Mouse (Mus musculus): ENCODE measurements at regions not wholly inside any gene's neighbourhood (a gene's known extent, or its start where the extent isn't known, plus 50 kb on each side); places are given as distances from the start of the nearest gene placed in this dataset.

GRCm38 (mm10) chr1:157957506-157957905 is 398.6 kb downstream of the Brinp2 start:
- no peak for DNase-seq (ENCODE audit: low read depth, low spot score)

GRCm38 (mm10) chr1:157964461-157964860 is 391.7 kb downstream of the Brinp2 start:
- DNase-seq (ENCODE audit: low read depth, low spot score), result no peak

- no peak for DNase-seq (ENCODE audit: low read depth, low spot score)
Observed at GRCm38 (mm10) chr1:157969635-157970111, 386.5 kb downstream of the Brinp2 start.

DNA sequence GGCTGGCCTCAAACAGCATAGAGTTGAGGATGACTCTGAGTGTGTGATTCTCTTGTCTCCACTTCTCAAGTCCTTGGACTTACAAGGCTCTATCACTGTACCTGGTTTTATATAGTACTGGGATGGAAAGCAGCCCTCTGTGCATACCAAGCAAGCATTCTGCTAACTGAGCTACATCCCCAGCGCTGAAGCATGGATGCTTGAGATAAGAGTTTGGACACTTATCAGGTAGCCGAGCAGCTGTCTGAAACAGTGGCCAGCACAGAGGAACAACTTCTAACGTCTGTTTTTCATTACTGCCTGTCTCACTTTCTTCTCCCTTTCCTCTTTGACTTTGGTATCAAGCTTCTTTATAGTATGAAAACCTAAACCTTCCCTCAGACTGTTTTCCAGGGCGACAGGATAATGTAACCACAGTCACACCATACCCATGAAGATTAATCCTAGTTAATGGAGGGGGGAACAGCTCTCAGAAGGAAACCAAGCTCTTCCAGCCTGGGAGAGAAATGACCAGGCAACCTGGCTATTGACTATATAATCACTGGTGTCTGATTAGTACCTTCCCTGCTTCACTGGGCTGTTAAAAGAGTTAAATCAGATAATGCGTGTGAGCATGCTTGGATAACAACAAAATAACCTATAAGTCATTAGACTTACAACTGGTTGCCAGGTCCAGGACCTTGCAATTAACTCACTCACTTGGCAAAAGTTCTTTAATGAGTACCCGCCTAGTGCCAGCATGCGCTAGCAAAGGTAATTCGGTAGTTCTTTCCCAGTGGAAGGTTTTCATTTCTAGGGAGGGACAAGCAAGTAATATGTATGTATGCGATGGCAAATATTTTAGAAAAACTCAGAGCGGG is 382.5 kb downstream of the Brinp2 start:
- DNase-seq (ENCODE audit: low read depth, low spot score), result no peak

DNA sequence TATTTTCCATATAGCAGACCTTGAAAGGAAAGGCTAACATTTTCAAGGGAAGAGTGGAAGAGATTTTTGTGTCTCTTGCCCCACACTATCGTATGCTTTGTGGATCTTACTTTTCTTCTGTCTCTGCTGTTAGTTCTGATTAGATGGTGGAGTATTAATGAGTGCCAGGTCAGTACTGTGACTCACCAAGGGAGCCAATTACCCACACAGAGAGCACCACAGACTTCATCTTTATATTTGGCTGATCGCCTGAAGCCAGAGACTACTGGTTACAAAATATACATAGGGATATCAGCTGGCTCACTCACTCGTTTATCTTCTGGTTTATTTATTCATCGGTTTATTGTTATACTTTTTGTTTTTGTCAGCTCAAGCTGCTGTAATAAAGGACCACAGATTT is 381.5 kb downstream of the Brinp2 start:
- DNase-seq (ENCODE audit: low read depth, low spot score), result no peak

DNA sequence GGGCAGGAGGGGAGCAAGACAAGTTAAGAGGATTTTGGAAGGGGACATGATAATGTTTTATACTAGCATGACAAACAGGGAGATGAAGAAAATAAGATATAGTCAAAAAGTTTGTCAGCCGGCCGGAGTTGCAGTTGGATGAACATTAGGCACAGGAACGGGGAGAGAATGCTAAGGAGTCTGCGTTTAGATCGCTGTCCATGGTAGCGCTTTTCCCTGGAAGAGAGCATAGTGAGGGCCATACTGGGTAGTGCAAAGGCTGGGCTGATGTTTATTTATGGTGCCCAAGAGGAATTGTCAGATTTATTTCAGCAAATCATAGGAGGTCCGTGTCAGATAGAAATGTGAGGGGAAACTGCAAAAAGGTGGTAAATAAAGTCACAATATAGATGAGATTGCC is 337.0 kb downstream of the Brinp2 start:
- DNase-seq (ENCODE audit: low read depth, low spot score), result no peak

DNA sequence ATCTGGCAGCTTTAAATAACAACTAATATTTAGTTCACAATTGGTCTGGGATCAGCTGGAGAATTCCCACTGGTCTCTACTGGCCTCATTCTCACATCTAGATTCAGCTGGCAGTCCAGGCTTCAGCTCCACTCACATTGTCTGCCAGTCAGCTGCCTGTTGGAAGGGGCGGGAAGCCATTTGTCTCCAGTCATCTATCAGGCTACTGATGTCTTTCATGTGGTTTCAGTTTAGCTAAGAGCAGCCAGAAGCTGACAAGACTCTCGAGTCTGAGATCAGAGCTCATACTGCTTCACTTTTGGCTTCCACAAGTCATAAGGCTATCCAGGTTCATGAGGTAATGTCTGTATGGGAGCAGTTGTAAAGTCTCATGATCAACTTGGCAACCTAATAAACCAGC is 316.4 kb downstream of the Brinp2 start:
- DNase-seq (ENCODE audit: low read depth, low spot score), result peak; percentile 24

- no peak for DNase-seq (ENCODE audit: low read depth, low spot score)
Observed at GRCm38 (mm10) chr1:158040334-158040733, 315.8 kb downstream of the Brinp2 start.

- DNase-seq (ENCODE audit: low read depth, low spot score), result no peak
Observed at GRCm38 (mm10) chr1:158052644-158053043, 303.5 kb downstream of the Brinp2 start.

DNA sequence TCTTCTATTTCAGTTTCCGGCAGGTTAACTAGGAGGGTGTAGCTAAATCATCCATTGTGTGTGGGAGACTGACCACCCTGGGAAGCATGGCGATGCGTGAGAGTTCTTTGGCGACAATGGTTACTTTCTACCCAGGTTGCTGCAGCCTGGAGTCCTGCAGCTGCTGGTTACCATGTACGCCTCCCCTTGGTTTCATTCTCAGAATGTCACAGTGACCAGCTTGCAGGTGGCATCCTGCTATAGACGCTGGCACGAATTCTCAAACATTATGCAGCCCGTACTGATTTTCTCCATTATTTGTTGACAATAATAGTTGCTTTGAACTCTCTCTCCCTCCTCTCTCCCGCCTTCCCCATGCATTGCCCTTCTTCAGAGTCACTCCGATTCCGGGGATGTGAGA is 301.2 kb downstream of the Brinp2 start:
- no peak for DNase-seq (ENCODE audit: low read depth, low spot score)

GRCm38 (mm10) chr1:158056994-158057630 is 299.0 kb downstream of the Brinp2 start:
- DNase-seq (ENCODE audit: low read depth, low spot score), result no peak

DNA sequence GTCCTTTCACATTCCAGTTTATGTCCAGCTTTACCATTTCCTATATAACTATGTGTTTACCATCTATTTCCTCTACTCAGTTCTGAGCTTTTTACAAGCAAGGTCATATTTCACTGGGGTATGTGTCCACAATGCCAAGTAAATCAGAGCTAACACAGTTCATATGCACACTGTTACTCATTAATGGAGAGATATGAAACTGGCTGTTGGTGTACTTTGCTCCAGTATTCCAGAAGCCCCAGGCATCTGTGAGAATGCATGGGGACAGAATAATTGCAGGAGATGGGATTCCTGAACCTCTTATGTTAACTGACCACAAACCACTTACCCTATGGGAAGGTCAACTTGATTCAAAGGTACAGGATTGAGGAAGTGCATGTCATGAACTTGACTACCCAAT is 298.3 kb downstream of the Brinp2 start:
- DNase-seq (ENCODE audit: low read depth, low spot score), result no peak

GRCm38 (mm10) chr1:158061995-158062394 is 294.1 kb downstream of the Brinp2 start:
- no peak for DNase-seq (ENCODE audit: low read depth, low spot score)

DNA sequence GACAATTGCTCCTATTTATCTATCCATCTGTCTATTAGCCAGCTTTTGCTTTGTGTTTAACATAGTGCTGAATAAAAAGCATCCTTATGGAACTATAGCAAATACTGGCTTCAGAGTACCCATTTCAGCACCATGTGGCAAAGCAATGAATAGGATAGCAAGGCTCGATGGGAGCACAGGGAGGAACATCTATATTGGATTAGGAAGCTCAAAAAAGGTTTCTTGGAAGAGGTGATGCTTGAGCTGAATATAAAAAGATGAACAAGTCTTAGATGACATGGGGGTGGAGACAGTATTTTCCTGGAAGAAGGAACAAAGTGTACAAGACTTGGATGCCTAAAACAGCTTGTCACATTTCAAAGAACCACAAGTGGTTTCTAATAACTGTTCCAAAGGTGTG is 273.9 kb downstream of the Brinp2 start:
- no peak for DNase-seq (ENCODE audit: low read depth, low spot score)

DNA sequence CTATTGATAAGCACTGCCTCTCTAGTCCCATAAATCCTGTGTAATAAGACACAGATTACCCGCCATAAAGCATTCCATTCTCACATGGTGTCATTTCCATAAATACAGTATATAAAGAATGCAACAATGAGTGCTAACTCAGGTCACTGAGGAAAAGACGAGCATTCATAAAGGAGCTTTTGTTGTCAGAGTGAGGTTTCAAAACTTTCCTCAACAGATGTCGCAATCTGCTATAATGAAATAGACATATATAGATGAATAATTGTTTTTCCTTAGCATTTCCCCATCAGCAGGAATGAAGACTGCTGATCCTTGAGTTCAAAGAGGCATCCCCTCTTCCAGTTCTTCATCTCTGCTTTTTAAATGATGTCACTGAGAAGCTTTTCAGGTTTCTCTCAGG is 270.3 kb downstream of the Brinp2 start:
- no peak for DNase-seq (ENCODE audit: low read depth, low spot score)

- no peak for DNase-seq (ENCODE audit: low read depth, low spot score)
Observed at GRCm38 (mm10) chr1:158097500-158097899, 258.6 kb downstream of the Brinp2 start.

- no peak for DNase-seq (ENCODE audit: low read depth, low spot score)
Observed at GRCm38 (mm10) chr1:158119708-158120107, 236.4 kb downstream of the Brinp2 start.

- no peak for DNase-seq (ENCODE audit: low read depth, low spot score)
Observed at GRCm38 (mm10) chr1:158124902-158125301, 231.2 kb downstream of the Brinp2 start.

GRCm38 (mm10) chr1:158126272-158126671 is 229.9 kb downstream of the Brinp2 start:
- DNase-seq (ENCODE audit: low read depth, low spot score), result no peak

GRCm38 (mm10) chr1:158129243-158129770 is 226.8 kb downstream of the Brinp2 start:
- no peak for DNase-seq (ENCODE audit: low read depth, low spot score)

- no peak for DNase-seq (ENCODE audit: low read depth, low spot score)
Observed at GRCm38 (mm10) chr1:158147525-158147924, 208.6 kb downstream of the Brinp2 start.

- no peak for DNase-seq (ENCODE audit: low read depth, low spot score)
Observed at GRCm38 (mm10) chr1:158148035-158148434, 208.1 kb downstream of the Brinp2 start.

DNA sequence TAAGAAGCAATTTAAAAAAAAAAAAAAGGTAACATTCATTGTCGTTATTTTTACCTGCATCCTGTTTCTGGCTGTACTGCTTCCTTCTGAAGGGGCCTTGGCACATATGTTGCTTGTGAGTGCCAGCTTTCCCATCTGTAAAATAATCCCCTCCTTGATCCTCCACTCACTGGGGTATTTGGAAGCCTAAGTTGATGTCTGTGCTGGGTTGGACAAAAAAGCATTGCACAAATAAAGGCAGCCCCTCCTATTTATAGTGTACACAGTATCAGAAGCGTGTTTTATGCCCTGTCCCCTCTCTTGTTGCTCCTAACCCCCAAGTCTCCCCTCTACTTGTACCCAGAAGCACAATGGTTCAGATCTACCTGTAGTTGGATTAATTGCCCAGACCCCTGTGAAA is 195.0 kb downstream of the Brinp2 start:
- DNase-seq (ENCODE audit: low read depth, low spot score), result no peak

Data from skeletal muscle tissue, adult 2 months (tissue).